Mouse (Mus musculus): ENCODE results near the gene Nek1. TPM values are rescaled to one million over a fixed set of nuclear protein-coding genes. Genes with fewer than 3 reads are reported as not detected.

Gene Nek1
- polyA plus RNA-seq, 1 experiment from 2014 or later = 21.1 TPM

DNA sequence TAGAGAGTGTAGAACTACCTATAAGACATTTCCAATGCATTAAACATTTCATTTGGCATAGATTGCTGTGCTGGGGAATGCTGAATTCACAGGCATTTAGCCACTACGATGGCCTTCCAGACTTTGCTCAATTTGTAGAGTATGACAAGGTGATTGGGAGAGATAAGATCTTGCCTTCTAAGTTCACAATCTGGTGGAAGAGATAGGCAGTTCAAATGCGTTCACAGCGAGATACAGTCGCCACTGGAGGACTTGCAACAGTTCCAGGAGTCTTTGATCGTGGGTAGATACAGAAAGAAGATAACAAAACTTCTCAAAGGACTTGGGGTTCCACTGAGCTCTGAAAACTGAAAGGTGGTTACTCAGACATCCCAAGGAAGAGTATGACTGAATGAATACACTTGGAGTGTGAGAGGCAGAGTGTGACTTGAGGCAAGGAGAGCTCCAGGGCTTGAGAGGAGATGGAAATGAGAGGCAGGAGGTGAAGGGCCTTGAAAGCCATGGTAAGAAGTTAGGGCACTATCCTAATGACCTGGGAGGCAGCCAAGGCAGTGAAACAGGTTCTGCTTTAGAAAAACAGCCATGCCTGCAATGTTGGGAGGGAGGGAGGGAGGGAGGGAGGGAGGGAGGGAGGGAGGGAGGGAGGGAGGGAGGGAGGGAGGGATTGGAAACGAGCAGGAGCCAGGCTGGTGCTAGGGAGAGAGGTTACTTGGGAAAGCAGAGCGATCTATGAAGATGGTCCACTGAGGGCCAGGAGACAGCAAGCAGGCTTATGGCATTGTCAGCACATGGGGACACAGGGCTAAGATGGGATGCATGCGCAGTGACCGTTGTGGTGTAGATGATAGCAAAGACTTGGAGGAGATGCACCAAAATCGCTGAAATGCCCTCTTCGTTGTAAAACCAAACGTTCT is 184.9 kb downstream of the Nek1 start:
- no peak overlapping the region for H3K4me3 ChIP-seq
- no peaks in the 10 kb centered on the region for H3K4me1 ChIP-seq
- DNase-seq (ENCODE audit: low spot score) = no peak
- no peaks in the 10 kb centered on the region for H3K27me3 ChIP-seq (replicated peaks; ENCODE audit: low read depth, poor library complexity, severe bottlenecking)
- no peaks in the 10 kb centered on the region for H3K36me3 ChIP-seq (replicated peaks)
- H3K27ac ChIP-seq (replicated peaks) = no peak overlapping the region
- no peaks in the 10 kb centered on the region for H3K9me3 ChIP-seq
- WGBS = 76% methylated on average over 12 of the region's 12 CpGs

DNA sequence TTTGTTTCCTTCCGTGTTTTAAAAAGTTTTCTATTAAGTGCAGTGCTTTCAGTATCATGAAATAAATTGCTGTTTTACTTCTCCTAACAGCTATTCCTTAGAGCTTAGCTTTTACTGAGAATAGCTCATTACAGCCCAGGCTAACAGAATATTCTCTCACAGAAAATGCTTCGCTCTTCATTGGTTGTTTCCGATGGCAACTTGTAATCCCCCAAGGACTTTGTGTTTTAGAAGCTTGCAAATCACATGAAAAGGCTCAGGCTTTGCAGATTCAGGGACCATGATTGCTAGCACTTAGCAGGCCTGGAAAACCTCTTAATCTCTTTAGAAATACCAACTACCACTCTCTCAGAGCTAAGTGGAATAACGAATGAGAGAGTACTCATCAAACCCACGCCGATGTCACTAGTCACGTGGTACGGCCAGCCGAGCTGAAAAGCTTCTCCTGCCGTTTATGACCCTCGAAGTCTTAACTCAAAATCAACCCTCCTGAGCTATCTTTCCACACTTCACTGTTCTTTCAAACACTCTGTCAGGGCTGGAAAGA is 185.7 kb downstream of the Nek1 start:
- no peak overlapping the region for H3K4me3 ChIP-seq
- no peaks in the 10 kb centered on the region for H3K36me3 ChIP-seq (replicated peaks)
- no peaks in the 10 kb centered on the region for H3K9me3 ChIP-seq
- H3K4me1 ChIP-seq = no peaks in the 10 kb centered on the region
- no peak overlapping the region for H3K27ac ChIP-seq (replicated peaks)
- WGBS = 73% methylated on average over 11 of the region's 11 CpGs
- DNase-seq (ENCODE audit: low spot score) = no peak
- H3K27me3 ChIP-seq (replicated peaks; ENCODE audit: low read depth, poor library complexity, severe bottlenecking) = no peaks in the 10 kb centered on the region

Other genes with a start within 250 kb of the Nek1 start
- 115 and 117 TPM in 2 replicates for gene Hpf1, start 102.8 kb upstream of the Nek1 start, polyA plus RNA-seq (2016; fragmentation: Nextera tagmentation; extraction: Ambion mirVana)
- gene Clcn3, start 9.9 kb upstream of the Nek1 start, polyA plus RNA-seq (2016; fragmentation: Nextera tagmentation; extraction: Ambion mirVana) = 17.8 and 19.2 TPM in 2 replicates
- 17.0 and 17.4 TPM in 2 replicates for gene Sh3rf1, start 230.7 kb downstream of the Nek1 start, polyA plus RNA-seq (2016; fragmentation: Nextera tagmentation; extraction: Ambion mirVana)

Measured in embryonic facial prominence, embryonic 10.5 days (tissue).